Mouse (Mus musculus) testis, adult 2 months (tissue): ENCODE data around the gene Cdsn.

Experiments
- CTCF ChIP-seq: fragments of 200-500 bp; IDR thresholded peaks from 2 replicates; pipeline ENCODE4 v1.5.1; 2012; ENCODE audit warnings: low read depth, mild to moderate bottlenecking, inconsistent platforms, low read length, moderate library complexity; ENCODE audit not compliant: control insufficient read depth, insufficient read depth, insufficient replicate concordance
- POLR2A ChIP-seq: fragments of 200-500 bp; IDR thresholded peaks from 2 replicates; pipeline ENCODE4 v1.6.1; 2012; ENCODE audit warnings: low read depth, mild to moderate bottlenecking, inconsistent platforms, low read length, moderate library complexity; ENCODE audit not compliant: control insufficient read depth

DNA sequence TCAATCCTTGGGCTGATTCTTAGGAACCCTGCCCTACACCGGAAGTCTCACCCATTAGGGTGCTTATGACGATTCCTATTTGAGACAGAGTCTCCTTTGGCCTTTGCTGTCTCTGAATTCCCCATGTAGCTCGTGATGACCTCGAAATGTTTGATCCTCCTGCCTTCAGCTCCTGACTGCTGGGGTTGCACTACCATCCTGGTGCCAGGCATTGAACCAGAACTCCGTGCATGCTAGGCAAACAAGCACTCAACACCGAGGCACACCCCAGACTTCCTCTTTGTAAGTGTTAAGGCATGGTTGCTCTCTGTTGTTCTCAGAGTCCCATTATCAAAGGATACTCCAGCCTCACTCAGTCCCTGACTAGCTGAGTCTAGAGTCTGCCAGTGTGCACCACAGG lies 7.9 kb upstream of the Cdsn start:
- TF ChIP-seq CTCF (no peak), POLR2A (no peak)
